Mouse (Mus musculus): ENCODE data around the gene Arntl2. TPM values are rescaled to one million over a fixed set of nuclear protein-coding genes. Genes with fewer than 3 reads are reported as not detected.

Gene Arntl2
- polyA plus RNA-seq (2021; fragmentation: Nextera tagmentation): 0.87 and 1.9 TPM in 2 replicates
- long read RNA-seq, experiment 1, partial matches to known transcripts: 0 of 1 reads
- long read RNA-seq, experiment 1, other reads (novel, unspliced or antisense): 1 of 1 reads
- long read RNA-seq, experiment 2, partial matches to known transcripts: 1 of 20 reads
- long read RNA-seq, experiment 2, other reads (novel, unspliced or antisense): 17 of 20 reads

GRCm38 (mm10) chr6:146795924-146796545, at the start of gene Arntl2:
TSS of gene Arntl2 (plus strand) at chr6:146796055.

GRCm38 (mm10) chr6:146850050-146850449, 54.2 kb downstream of the Arntl2 start, which contains the start of gene Smco2:
TSS of gene Smco2 (plus strand) at chr6:146850104.

Other genes starting within 250 kb of the Arntl2 start
- 170 and 190 TPM in 2 replicates for gene Fgfr1op2, start 218.9 kb upstream of the Arntl2 start, polyA plus RNA-seq (2021; fragmentation: Nextera tagmentation)
- gene Ints13, start 218.2 kb upstream of the Arntl2 start, polyA plus RNA-seq (2021; fragmentation: Nextera tagmentation): 8.0 and 10.2 TPM in 2 replicates
- 73.1 and 82.9 TPM in 2 replicates for gene Med21, start 153.5 kb upstream of the Arntl2 start, polyA plus RNA-seq (2021; fragmentation: Nextera tagmentation)
- gene Tm7sf3, start 153.2 kb upstream of the Arntl2 start, polyA plus RNA-seq (2021; fragmentation: Nextera tagmentation): 29.7 and 32.1 TPM in 2 replicates
- 7.8 and 9.9 TPM in 2 replicates for gene Stk38l, start 71.1 kb upstream of the Arntl2 start, polyA plus RNA-seq (2021; fragmentation: Nextera tagmentation)
- not detected in 2 replicates for gene Smco2, start 54.0 kb downstream of the Arntl2 start, polyA plus RNA-seq (2021; fragmentation: Nextera tagmentation)
- gene Ppfibp1, start 92.4 kb downstream of the Arntl2 start, polyA plus RNA-seq (2021; fragmentation: Nextera tagmentation): 11.0 and 14.7 TPM in 2 replicates
- gene 1700034J05Rik, start 158.4 kb downstream of the Arntl2 start, polyA plus RNA-seq (2021; fragmentation: Nextera tagmentation): not detected in 2 replicates
- 0.98 and 1.2 TPM in 2 replicates for gene Rep15, start 236.5 kb downstream of the Arntl2 start, polyA plus RNA-seq (2021; fragmentation: Nextera tagmentation)
- gene Mrps35, start 246.7 kb downstream of the Arntl2 start, polyA plus RNA-seq (2021; fragmentation: Nextera tagmentation): 116 and 123 TPM in 2 replicates